Mouse (Mus musculus) myocyte (in vitro differentiated cells): ENCODE data around the gene Galnt18.

ENCODE experiments used
- MAX ChIP-seq: IDR thresholded peaks from one replicate; pipeline ENCODE4 v1.6.1; 2011; ENCODE audit warnings: low read depth, mild to moderate bottlenecking, control low read depth
- REST ChIP-seq: IDR thresholded peaks from one replicate; pipeline ENCODE4 v1.6.1; 2011; ENCODE audit warnings: mild to moderate bottlenecking, control low read depth, moderate library complexity; ENCODE audit not compliant: insufficient read depth, insufficient read length
- TCF12 ChIP-seq: IDR thresholded peaks from one replicate; pipeline ENCODE4 v1.6.1; 2011; ENCODE audit warnings: mild to moderate bottlenecking, control low read depth; ENCODE audit not compliant: poor library complexity, insufficient read depth, severe bottlenecking

DNA sequence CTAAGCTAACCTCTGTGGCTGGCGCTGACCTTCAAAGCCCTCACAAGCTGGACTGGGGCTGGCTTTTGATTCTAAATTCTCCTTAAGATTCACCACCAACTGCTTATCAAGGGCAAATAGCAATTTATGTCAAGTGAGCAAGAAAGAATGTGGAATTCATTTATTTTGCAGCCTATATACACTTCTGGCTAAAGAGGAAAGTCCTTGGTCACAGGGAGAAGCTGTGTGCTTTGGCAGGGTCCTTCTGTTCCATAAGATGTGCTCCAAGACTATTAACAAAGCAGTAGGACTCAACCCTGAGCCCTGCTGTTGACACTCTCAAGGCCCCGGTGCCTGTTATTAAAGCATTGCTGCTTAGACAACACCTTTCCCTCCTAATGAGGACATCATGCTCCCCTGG, 7.4 kb downstream of the Galnt18 start:
- TF ChIP-seq REST = no peak
- TF ChIP-seq TCF12 = no peak
- no peak for TF ChIP-seq MAX
